Mouse (Mus musculus) stomach, embryonic 14.5 days (tissue): ENCODE measurements around the gene Zfp654. TPM values are rescaled to one million over a fixed set of nuclear protein-coding genes. Genes with fewer than 3 reads are reported as not detected.
A peak's percentile ranks its signal among the peaks of the same experiment; 100 is the strongest.

Experiments
- ATAC-seq: fragments of 200-750 bp; cut with Nextera tagmentation; 2 replicates; pipeline ENCODE4 v1.8.0; 2017; ENCODE audit warnings: low read depth, moderate TSS enrichment; ENCODE audit not compliant: insufficient number of reproducible peaks, insufficient read depth, low FRiP score
- H3K27ac ChIP-seq: fragments of 300-500 bp; sonication (generic); 2 replicates; pipeline ENCODE4 v1.5.1; 2014; ENCODE audit warnings: mild to moderate bottlenecking, low read length, moderate library complexity, mixed read lengths
- H3K27me3 ChIP-seq: fragments of 300-500 bp; sonication (generic); 2 replicates; pipeline ENCODE4 v1.6.1; 2014; ENCODE audit warnings: low read length, control low read depth, mixed read lengths; ENCODE audit not compliant: control insufficient read depth, insufficient read depth
- H3K36me3 ChIP-seq: fragments of 300-500 bp; sonication (generic); 2 replicates; pipeline ENCODE4 v1.6.1; 2014; ENCODE audit warnings: mild to moderate bottlenecking, control low read depth, low read length, moderate library complexity, mixed read lengths; ENCODE audit not compliant: control insufficient read depth, insufficient read depth
- H3K4me1 ChIP-seq: fragments of 300-500 bp; sonication (generic); 2 replicates; pipeline ENCODE4 v1.6.1; 2014; ENCODE audit warnings: low read length, control low read depth, mixed read lengths; ENCODE audit not compliant: control insufficient read depth, insufficient read depth
- H3K4me2 ChIP-seq: fragments of 300-500 bp; sonication (generic); replicated peaks from 2 replicates; pipeline ENCODE4 v1.6.1; 2014; ENCODE audit warnings: low read depth, low read length, control low read depth
- H3K4me3 ChIP-seq: fragments of 300-500 bp; sonication (generic); 2 replicates; pipeline ENCODE4 v1.5.1; 2014; ENCODE audit warnings: low read depth, low read length, control low read depth
- H3K9ac ChIP-seq: fragments of 300-500 bp; sonication (generic); replicated peaks from 2 replicates; pipeline ENCODE4 v1.6.1; 2014; ENCODE audit warnings: low read depth, mild to moderate bottlenecking, control low read depth, low read length, moderate library complexity, mixed read lengths
- H3K9me3 ChIP-seq: fragments of 300-500 bp; sonication (generic); 2 replicates; pipeline ENCODE4 v1.6.1; 2016; ENCODE audit warnings: low read depth, low read length, control low read depth; ENCODE audit not compliant: control insufficient read depth
- WGBS: fragments of 180-500 bp; shearing (Covaris S2); extraction: QIAGEN DNeasy Blood & Tissue Kit; methylation state at CpG from one replicate; pipeline ENCODE4 v1.1.7; 2014; 5-methylcytosine and 5-hydroxymethylcytosine counted together
- polyA plus RNA-seq: library from polyadenylated mRNA; unstranded; fragments of >200 nt; fragmentation: Nextera tagmentation; extraction: Ambion mirVana; gene quantifications from 2 replicates; pipeline ENCODE4 v1.2.1, GENCODE M21; 2014

The Zfp654 gene
- polyA plus RNA-seq, 1 experiment from 2014 or later, result 8.3 TPM

- no peak for ATAC-seq
- peaks cover 7% of the 10 kb centered on the region; the same call in 1 of the 2 replicates for H3K4me1 ChIP-seq
- H3K9me3 ChIP-seq, result no peaks in the 10 kb centered on the region
These were observed 29.5 kb upstream of the Zfp654 start for GRCm38 (mm10) chr16:64880986-64881385.

GRCm38 (mm10) chr16:64879735-64880134 lies 28.3 kb upstream of the Zfp654 start:
- Histone ChIP-seq H3K36me3 (no peaks in the 10 kb centered on the region), H3K4me1 (peaks cover 7% of the 10 kb centered on the region; the same call in 1 of the 2 replicates), H3K27ac (no peak overlapping the region), H3K9ac (no peak overlapping the region), H3K4me2 (no peak overlapping the region), H3K4me3 (no peak overlapping the region), H3K27me3 (no peaks in the 10 kb centered on the region), H3K9me3 (no peaks in the 10 kb centered on the region)
- WGBS, result 46% methylated on average over 5 of the region's 5 CpGs
- ATAC-seq, result no peak

More at GRCm38 (mm10) chr16:64880986-64881385, 29.5 kb upstream of the Zfp654 start:
- H3K27me3 ChIP-seq, result no peaks in the 10 kb centered on the region
- H3K4me2 ChIP-seq, result no peak overlapping the region
- H3K27ac ChIP-seq, result no peak overlapping the region
- H3K4me3 ChIP-seq, result no peak overlapping the region
- no peaks in the 10 kb centered on the region for H3K36me3 ChIP-seq
- WGBS, result 81% methylated on average over 3 of the region's 3 CpGs
- H3K9ac ChIP-seq, result no peak overlapping the region

- no peak overlapping the region for H3K27ac ChIP-seq
- H3K9ac ChIP-seq, result no peak overlapping the region
- H3K27me3 ChIP-seq, result no peaks in the 10 kb centered on the region
- H3K4me2 ChIP-seq, result no peak overlapping the region
- H3K4me1 ChIP-seq, result peaks cover under 1% of the 10 kb centered on the region; the same call in 1 of the 2 replicates
- H3K4me3 ChIP-seq, result no peak overlapping the region
- no peak for ATAC-seq
- no peaks in the 10 kb centered on the region for H3K9me3 ChIP-seq
- 84% methylated on average over 3 of the region's 3 CpGs for WGBS
- H3K36me3 ChIP-seq, result no peaks in the 10 kb centered on the region
These were observed 27.2 kb upstream of the Zfp654 start for GRCm38 (mm10) chr16:64878611-64879132.

GRCm38 (mm10) chr16:64877314-64877713 lies 25.9 kb upstream of the Zfp654 start:
- no peaks in the 10 kb centered on the region for H3K9me3 ChIP-seq
- no peaks in the 10 kb centered on the region for H3K36me3 ChIP-seq
- H3K27ac ChIP-seq, result no peak overlapping the region
- H3K9ac ChIP-seq, result no peak overlapping the region
- 87% methylated on average over 3 of the region's 3 CpGs for WGBS
- no peak overlapping the region for H3K4me2 ChIP-seq
- no peak overlapping the region for H3K4me3 ChIP-seq
- no peak for ATAC-seq
- H3K27me3 ChIP-seq, result no peaks in the 10 kb centered on the region
- no peaks in the 10 kb centered on the region for H3K4me1 ChIP-seq

- Histone ChIP-seq H3K27me3 (no peaks in the 10 kb centered on the region), H3K9me3 (no peaks in the 10 kb centered on the region), H3K9ac (no peak overlapping the region), H3K27ac (no peak overlapping the region), H3K4me3 (no peak overlapping the region), H3K4me1 (no peaks in the 10 kb centered on the region), H3K4me2 (no peak overlapping the region), H3K36me3 (no peaks in the 10 kb centered on the region)
- WGBS, result 76% methylated on average over 4 of the region's 4 CpGs
- ATAC-seq, result no peak
These were observed 25.3 kb upstream of the Zfp654 start for GRCm38 (mm10) chr16:64876631-64877265.

- Histone ChIP-seq H3K9me3 (no peaks in the 10 kb centered on the region), H3K4me1 (no peaks in the 10 kb centered on the region), H3K27ac (no peak overlapping the region), H3K4me2 (no peak overlapping the region), H3K9ac (no peak overlapping the region), H3K27me3 (no peaks in the 10 kb centered on the region), H3K4me3 (no peak overlapping the region), H3K36me3 (no peaks in the 10 kb centered on the region)
- WGBS, result 81% methylated on average over 1 of the region's 1 CpGs
- no peak for ATAC-seq
These were observed 24.4 kb upstream of the Zfp654 start for GRCm38 (mm10) chr16:64875822-64876221.

GRCm38 (mm10) chr16:64875384-64875783 lies 23.9 kb upstream of the Zfp654 start:
- Histone ChIP-seq H3K4me2 (no peak overlapping the region), H3K4me1 (no peaks in the 10 kb centered on the region), H3K27ac (no peak overlapping the region), H3K9ac (no peak overlapping the region), H3K9me3 (no peaks in the 10 kb centered on the region), H3K4me3 (no peak overlapping the region), H3K27me3 (no peaks in the 10 kb centered on the region), H3K36me3 (no peaks in the 10 kb centered on the region)
- ATAC-seq, result no peak
- 88% methylated on average over 10 of the region's 10 CpGs for WGBS

- Histone ChIP-seq H3K9ac (peak overlapping the region; percentile 58), H3K4me3 (peak overlapping the region; percentile 67), H3K9me3 (no peaks in the 10 kb centered on the region), H3K4me2 (peak overlapping the region; percentile 47), H3K27me3 (no peaks in the 10 kb centered on the region), H3K36me3 (no peaks in the 10 kb centered on the region), H3K27ac (peak overlapping the region; percentile 93), H3K4me1 (no peaks in the 10 kb centered on the region)
- ATAC-seq, result peak; percentile 95
- WGBS, result 2% methylated on average over 29 of the region's 29 CpGs
These were observed 22.2 kb upstream of the Zfp654 start for GRCm38 (mm10) chr16:64873416-64874305.
